Mouse (Mus musculus): Measurements from ENCODE around the gene Cul7. TPM values are rescaled to one million over a fixed set of nuclear protein-coding genes. Genes with fewer than 3 reads are reported as not detected.

Cul7 gene
- polyA plus RNA-seq, 1 experiment from 2014 or later: 28.2 TPM

DNA sequence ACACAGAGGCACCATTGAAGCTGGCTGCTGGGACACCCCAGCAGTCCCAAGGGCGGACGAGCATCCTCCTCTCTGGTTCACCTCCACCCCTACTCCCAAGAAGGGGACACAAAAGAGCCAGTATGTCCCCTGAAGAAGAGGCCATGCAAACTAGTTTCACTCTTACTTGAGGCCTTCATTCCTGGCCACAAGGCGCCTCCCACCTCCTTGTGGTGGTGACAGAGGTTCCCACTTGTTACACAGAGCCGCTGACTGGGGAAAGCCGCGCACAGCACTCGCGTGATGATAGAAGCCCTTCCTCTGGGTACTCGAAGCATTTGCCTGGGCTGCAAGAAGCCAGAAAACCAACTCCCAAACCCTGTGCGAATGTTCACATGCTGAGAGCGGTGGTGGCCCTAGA, 27.9 kb upstream of the Cul7 start:
- H3K4me2 ChIP-seq: no peak overlapping the region; the same call in 1 of the 2 replicates

DNA sequence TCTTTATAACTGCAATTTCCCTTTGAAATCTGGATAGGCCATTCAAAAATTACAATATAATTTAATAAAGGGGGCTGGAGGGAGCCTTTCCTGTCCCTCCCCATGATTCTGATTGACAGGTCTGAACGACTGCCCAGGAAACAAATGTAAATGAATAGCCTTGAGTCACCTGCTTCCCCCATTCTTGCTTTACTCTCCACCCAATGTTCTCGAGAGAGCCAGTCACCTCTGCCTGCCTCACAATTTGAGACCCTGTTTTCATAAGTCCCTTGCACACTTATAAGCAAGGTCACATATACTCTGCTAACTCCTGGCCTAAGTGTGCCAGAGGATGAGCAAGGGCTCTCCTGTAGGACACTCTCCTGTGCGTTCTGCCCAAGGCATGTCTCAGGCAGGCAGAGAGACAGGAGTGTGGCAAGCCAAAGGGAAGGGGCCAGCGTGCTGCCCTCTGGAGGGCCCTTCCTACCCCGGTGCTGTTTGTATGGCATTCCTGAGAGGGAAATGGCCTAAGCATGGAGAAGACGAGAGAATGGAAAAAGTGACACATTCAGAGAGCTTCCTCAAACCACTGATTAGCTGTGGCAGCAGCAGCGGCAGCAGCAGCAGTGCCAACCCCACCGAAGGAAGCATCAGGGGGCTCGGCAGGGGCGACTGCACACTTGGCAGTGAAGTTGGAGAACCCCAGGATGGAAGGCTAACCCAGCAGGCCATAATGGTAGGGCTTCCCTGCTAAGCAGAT, 26.1 kb upstream of the Cul7 start:
- H3K36me3 ChIP-seq (ENCODE audit: control insufficient read depth, insufficient read depth, low read length): no peaks in the 10 kb centered on the region
- H3K4me1 ChIP-seq (replicated peaks; ENCODE audit: control insufficient read depth, insufficient read depth, low read length): peaks cover 52% of the 10 kb centered on the region
- H3K9me3 ChIP-seq (ENCODE audit: control insufficient read depth, low read length): no peaks in the 10 kb centered on the region
- H3K9ac ChIP-seq (ENCODE audit: low read depth, low read length): no peak overlapping the region
- H3K4me2 ChIP-seq: no peak overlapping the region
- no peak for ATAC-seq (replicated peaks; ENCODE audit: low FRiP score)
- no peak for DNase-seq (ENCODE audit: low spot score)
- H3K27ac ChIP-seq (ENCODE audit: low read depth, low read length): no peak overlapping the region
- peaks cover 13% of the 10 kb centered on the region for H3K27me3 ChIP-seq (replicated peaks; ENCODE audit: control insufficient read depth, insufficient read depth, low read length)
- H3K4me3 ChIP-seq (ENCODE audit: low read depth, low read length): no peak overlapping the region
- 30% methylated on average over 10 of the region's 10 CpGs for WGBS

More for the DNA sequence above, 27.9 kb upstream of the Cul7 start:
- Histone ChIP-seq H3K9ac (ENCODE audit: low read depth, low read length) (no peak overlapping the region), H3K4me1 (replicated peaks; ENCODE audit: control insufficient read depth, insufficient read depth, low read length) (peaks cover 49% of the 10 kb centered on the region), H3K27ac (ENCODE audit: low read depth, low read length) (no peak overlapping the region), H3K4me3 (ENCODE audit: low read depth, low read length) (no peak overlapping the region), H3K27me3 (replicated peaks; ENCODE audit: control insufficient read depth, insufficient read depth, low read length) (no peaks in the 10 kb centered on the region), H3K9me3 (ENCODE audit: control insufficient read depth, low read length) (no peaks in the 10 kb centered on the region), H3K36me3 (ENCODE audit: control insufficient read depth, insufficient read depth, low read length) (no peaks in the 10 kb centered on the region)
- 57% methylated on average over 11 of the region's 11 CpGs for WGBS
- ATAC-seq (replicated peaks; ENCODE audit: low FRiP score) (no peak), DNase-seq (ENCODE audit: low spot score) (no peak)

DNA sequence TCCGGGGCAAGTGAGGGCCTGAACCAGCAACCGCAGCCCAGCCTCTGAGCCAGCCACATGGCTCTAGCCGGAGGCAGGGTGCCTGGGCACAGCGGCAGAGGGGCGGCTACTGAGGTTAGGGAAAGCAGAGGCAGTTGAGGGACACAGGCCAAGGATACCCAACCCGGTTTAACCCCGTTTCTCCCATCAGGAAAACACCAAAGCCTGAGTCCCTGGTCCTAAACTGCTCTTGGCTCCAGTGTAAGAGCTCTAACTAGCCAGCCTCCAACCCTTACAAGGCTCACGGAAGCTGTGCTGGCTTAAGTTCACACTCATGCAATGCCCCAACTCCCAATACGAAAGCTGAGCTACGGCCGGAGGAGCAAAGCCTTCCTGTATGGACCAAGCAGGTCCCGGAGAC, 25.5 kb upstream of the Cul7 start:
- Histone ChIP-seq H3K27me3 (replicated peaks; ENCODE audit: control insufficient read depth, insufficient read depth, low read length) (peaks cover 20% of the 10 kb centered on the region), H3K36me3 (ENCODE audit: control insufficient read depth, insufficient read depth, low read length) (no peaks in the 10 kb centered on the region), H3K9me3 (ENCODE audit: control insufficient read depth, low read length) (no peaks in the 10 kb centered on the region), H3K9ac (ENCODE audit: low read depth, low read length) (no peak overlapping the region), H3K4me3 (ENCODE audit: low read depth, low read length) (no peak overlapping the region), H3K4me2 (no peak overlapping the region), H3K4me1 (replicated peaks; ENCODE audit: control insufficient read depth, insufficient read depth, low read length) (peaks cover 47% of the 10 kb centered on the region), H3K27ac (ENCODE audit: low read depth, low read length) (no peak overlapping the region)
- ATAC-seq (replicated peaks; ENCODE audit: low FRiP score) (no peak), DNase-seq (ENCODE audit: low spot score) (no peak)
- 65% methylated on average over 12 of the region's 12 CpGs for WGBS

DNA sequence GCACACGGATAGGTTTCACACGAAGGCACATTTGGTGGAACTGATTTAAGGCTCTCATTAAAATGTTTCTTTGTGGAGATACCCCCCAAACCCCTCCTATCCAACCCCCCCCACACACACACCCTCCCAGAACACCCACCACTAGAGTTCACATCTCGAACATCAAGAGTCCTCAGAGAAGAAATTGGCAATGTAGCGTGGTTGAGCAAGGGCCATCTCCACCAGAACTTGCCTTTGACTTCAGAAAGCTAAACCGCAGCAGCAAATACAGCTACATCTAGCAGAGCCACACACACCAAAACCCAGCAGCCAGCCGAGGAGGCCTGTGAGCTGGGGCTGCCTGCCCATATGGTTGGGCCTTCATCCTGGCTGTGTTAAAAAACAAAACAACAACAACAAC, 22.7 kb upstream of the Cul7 start:
- no peak for ATAC-seq (replicated peaks; ENCODE audit: low FRiP score)
- Histone ChIP-seq H3K27me3 (replicated peaks; ENCODE audit: control insufficient read depth, insufficient read depth, low read length) (peaks cover 23% of the 10 kb centered on the region), H3K9me3 (ENCODE audit: control insufficient read depth, low read length) (no peaks in the 10 kb centered on the region), H3K27ac (ENCODE audit: low read depth, low read length) (no peak overlapping the region), H3K4me1 (replicated peaks; ENCODE audit: control insufficient read depth, insufficient read depth, low read length) (peaks cover 41% of the 10 kb centered on the region), H3K36me3 (ENCODE audit: control insufficient read depth, insufficient read depth, low read length) (no peaks in the 10 kb centered on the region), H3K9ac (ENCODE audit: low read depth, low read length) (no peak overlapping the region), H3K4me2 (peak overlapping the region; percentile 74), H3K4me3 (ENCODE audit: low read depth, low read length) (peak overlapping the region; percentile 60)
- no peak for DNase-seq (ENCODE audit: low spot score)
- 56% methylated on average over 6 of the region's 6 CpGs for WGBS

DNA sequence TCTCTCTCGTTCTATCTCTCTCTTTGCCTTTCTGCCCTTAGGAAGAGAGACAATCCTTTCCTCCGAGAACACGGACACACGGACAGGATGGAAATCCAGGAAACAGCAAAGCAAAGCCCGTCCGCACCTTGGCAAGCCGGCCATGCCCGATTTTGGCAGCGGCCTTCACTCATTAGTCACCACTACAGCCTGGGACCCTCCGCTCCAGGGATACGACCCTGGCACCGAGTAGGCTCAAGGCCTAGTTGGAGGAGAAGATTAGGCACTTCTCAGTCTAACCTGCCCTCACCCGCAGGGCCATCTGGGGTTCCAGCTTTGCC, 21.7 kb upstream of the Cul7 start:
- Histone ChIP-seq H3K4me2 (peak overlapping the region; percentile 74), H3K9ac (ENCODE audit: low read depth, low read length) (peak overlapping the region; percentile 73), H3K4me1 (replicated peaks; ENCODE audit: control insufficient read depth, insufficient read depth, low read length) (peaks cover 36% of the 10 kb centered on the region), H3K36me3 (ENCODE audit: control insufficient read depth, insufficient read depth, low read length) (no peaks in the 10 kb centered on the region), H3K27ac (ENCODE audit: low read depth, low read length) (no peak overlapping the region), H3K9me3 (ENCODE audit: control insufficient read depth, low read length) (no peaks in the 10 kb centered on the region), H3K27me3 (replicated peaks; ENCODE audit: control insufficient read depth, insufficient read depth, low read length) (peaks cover 23% of the 10 kb centered on the region), H3K4me3 (ENCODE audit: low read depth, low read length) (peak overlapping the region; percentile 60)
- DNase-seq (ENCODE audit: low spot score) (peak; percentile 71), ATAC-seq (replicated peaks; ENCODE audit: low FRiP score) (0 out of 2 replicates have a peak, but pooled peaks have one; percentile 3)
- 2% methylated on average over 13 of the region's 13 CpGs for WGBS

DNA sequence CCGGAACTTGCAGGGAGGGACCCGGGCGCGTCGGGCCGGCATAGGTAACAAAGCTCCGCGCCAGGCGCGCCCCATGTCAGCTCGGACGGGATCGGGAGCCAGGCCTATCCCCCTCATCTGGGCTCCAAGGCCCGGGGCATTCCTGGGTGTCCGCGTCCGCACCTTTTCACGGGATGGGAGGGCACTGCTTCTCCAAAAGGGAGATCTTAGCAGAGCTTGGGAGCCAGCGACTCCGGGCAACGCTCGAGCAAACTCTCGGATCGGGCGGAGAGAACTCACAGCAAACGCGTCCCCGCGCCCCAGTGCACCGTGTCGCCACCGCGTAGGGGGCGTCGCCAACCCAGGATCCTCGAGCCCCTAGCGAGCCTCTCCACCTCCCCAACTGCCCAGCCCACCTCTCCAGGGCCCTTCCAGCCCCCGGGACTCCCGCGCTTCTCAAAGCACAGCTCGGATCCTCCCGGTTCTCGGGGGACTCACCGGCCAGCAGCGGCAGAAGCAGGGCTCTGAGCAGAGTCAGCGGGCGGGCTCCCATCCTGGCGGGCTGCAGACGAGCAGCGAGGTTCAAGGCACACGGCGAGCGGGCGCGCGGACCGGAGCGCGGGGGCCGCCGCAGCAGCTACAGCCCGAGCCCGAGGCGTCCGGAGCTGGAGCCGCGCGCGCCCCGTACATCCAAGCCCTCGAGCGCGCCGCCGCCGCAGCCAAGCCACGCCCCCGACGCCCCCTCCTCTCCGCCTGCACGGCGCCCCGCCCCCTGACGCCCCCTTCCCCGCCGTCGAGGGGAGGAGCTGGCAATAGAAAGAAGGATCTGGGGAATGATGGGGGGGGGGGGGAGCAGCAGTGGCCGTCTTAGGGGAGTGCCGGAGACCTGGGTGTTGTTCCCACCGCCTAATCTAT, 21.1 kb upstream of the Cul7 start, which contains the start of gene Ptk7:
Gene Ptk7 (minus strand): TSS at position 714 of the 894 bp plus-strand sequence.
- Histone ChIP-seq H3K9ac (ENCODE audit: low read depth, low read length) (peak within 1 kb of the TSS; percentile 73), H3K4me1 (replicated peaks; ENCODE audit: control insufficient read depth, insufficient read depth, low read length) (peaks cover 33% of the 10 kb centered on the region), H3K27me3 (replicated peaks; ENCODE audit: control insufficient read depth, insufficient read depth, low read length) (peaks cover 23% of the 10 kb centered on the region), H3K4me2 (peak within 1 kb of the TSS; percentile 74), H3K36me3 (ENCODE audit: control insufficient read depth, insufficient read depth, low read length) (no peaks in the 10 kb centered on the region), H3K27ac (ENCODE audit: low read depth, low read length) (peak within 1 kb of the TSS; percentile 44), H3K4me3 (ENCODE audit: low read depth, low read length) (peak within 1 kb of the TSS; percentile 60), H3K9me3 (ENCODE audit: control insufficient read depth, low read length) (no peaks in the 10 kb centered on the region)
- WGBS: under 1% methylated on average over 82 of the region's 90 CpGs
- DNase-seq (ENCODE audit: low spot score) (peak; percentile 83), ATAC-seq (replicated peaks; ENCODE audit: low FRiP score) (peak; percentile 44; the same call in 1 of the 2 replicates)

DNA sequence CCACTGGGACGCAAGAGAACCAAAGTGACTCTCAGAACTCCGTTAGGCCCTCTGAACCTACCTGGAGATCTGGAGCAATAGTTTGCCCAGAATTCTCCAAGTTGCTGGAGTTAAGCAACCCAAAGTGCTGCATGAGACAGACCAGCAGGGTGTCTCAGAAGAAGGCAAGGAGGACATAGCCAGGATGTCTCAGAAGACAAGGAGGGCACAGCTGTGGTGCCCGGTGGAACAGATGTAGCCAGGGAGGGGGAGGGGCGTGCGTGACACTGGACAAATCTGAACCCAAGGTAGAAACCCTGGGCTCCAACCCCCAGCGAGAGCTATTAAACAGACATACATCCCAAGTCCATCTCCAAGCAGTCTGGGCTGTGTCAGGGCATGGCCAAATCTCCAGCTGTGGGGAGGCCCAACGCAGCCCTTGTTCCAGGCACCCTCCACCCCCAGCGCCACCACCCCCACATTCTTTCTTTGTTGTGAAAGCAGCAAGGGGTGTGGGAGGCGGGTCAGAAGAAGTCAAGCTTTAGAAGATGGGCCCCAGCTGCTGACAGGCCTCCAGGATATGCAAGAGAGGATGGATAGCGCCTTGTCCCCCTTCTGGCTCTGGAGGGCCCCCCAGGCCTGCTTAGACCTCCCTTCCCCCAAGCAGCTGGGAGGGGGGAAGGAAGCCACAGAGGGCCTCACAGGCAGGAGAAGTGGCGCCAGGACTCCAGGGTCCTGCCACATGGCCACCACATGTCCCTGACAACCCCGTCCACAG, 20.3 kb upstream of the Cul7 start:
- Histone ChIP-seq H3K27me3 (replicated peaks; ENCODE audit: control insufficient read depth, insufficient read depth, low read length) (peaks cover 23% of the 10 kb centered on the region), H3K36me3 (ENCODE audit: control insufficient read depth, insufficient read depth, low read length) (no peaks in the 10 kb centered on the region), H3K4me1 (replicated peaks; ENCODE audit: control insufficient read depth, insufficient read depth, low read length) (peaks cover 26% of the 10 kb centered on the region), H3K4me2 (peak overlapping the region; percentile 74), H3K27ac (ENCODE audit: low read depth, low read length) (peak overlapping the region; percentile 44), H3K4me3 (ENCODE audit: low read depth, low read length) (peak overlapping the region; percentile 60), H3K9ac (ENCODE audit: low read depth, low read length) (peak overlapping the region; percentile 73; the same call in 1 of the 2 replicates), H3K9me3 (ENCODE audit: control insufficient read depth, low read length) (no peaks in the 10 kb centered on the region)
- WGBS: 19% methylated on average over 11 of the region's 12 CpGs
- ATAC-seq (replicated peaks; ENCODE audit: low FRiP score) (peak; percentile 37; the same call in 1 of the 2 replicates), DNase-seq (ENCODE audit: low spot score) (peak; percentile 68)

DNA sequence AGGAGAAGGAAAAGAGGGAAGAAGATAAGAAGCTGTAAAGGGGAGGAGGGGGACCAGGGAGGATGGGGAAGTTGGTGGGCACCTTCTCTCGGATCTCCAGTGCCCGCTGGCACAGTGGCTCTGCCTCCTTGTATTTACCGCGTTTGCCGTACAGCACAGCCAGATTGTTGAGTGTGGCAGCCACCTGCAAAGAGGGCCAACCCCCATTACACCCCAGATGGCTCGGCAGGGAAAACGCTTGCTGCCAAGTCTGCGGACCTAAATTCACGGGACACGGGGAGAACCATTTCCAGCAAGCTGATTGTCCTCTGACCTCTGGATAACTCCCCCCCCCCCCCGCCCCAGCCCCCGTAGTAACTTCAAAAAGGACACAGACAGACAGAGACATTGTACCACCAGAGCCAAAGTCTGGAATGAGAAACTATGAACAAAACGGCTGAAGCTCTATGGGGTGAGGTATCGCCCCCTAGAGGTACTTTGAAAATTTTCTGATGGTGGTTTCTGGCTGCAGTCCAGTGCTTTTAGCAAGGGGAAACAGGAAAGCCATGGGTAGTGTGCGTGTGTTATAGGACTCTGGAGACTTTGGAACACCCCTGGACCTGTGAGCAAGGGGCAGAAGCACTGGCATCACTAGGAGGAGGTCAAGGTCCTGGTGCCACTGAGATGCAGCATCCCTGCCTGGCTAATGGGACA, 13.2 kb upstream of the Cul7 start:
- ATAC-seq (replicated peaks; ENCODE audit: low FRiP score) (no peak), DNase-seq (ENCODE audit: low spot score) (no peak)
- H3K36me3 ChIP-seq (ENCODE audit: control insufficient read depth, insufficient read depth, low read length): no peaks in the 10 kb centered on the region; the same call in 1 of the 2 replicates
- H3K9me3 ChIP-seq (ENCODE audit: control insufficient read depth, low read length): no peaks in the 10 kb centered on the region
- no peak overlapping the region for H3K4me3 ChIP-seq (ENCODE audit: low read depth, low read length)
- no peak overlapping the region for H3K9ac ChIP-seq (ENCODE audit: low read depth, low read length)
- 29% methylated on average over 15 of the region's 15 CpGs for WGBS
- no peaks in the 10 kb centered on the region for H3K4me1 ChIP-seq (replicated peaks; ENCODE audit: control insufficient read depth, insufficient read depth, low read length)
- H3K4me2 ChIP-seq: peak overlapping the region; percentile 35
- H3K27me3 ChIP-seq (replicated peaks; ENCODE audit: control insufficient read depth, insufficient read depth, low read length): no peaks in the 10 kb centered on the region
- no peak overlapping the region for H3K27ac ChIP-seq (ENCODE audit: low read depth, low read length)

All from liver, embryonic 11.5 days (tissue).